Mouse (Mus musculus): Measurements from ENCODE around the gene Grb10. TPM values are rescaled to one million over a fixed set of nuclear protein-coding genes. Genes with fewer than 3 reads are reported as not detected.

Grb10 gene
- polyA plus RNA-seq, 1 experiment from 2014 or later, result 121 TPM

DNA sequence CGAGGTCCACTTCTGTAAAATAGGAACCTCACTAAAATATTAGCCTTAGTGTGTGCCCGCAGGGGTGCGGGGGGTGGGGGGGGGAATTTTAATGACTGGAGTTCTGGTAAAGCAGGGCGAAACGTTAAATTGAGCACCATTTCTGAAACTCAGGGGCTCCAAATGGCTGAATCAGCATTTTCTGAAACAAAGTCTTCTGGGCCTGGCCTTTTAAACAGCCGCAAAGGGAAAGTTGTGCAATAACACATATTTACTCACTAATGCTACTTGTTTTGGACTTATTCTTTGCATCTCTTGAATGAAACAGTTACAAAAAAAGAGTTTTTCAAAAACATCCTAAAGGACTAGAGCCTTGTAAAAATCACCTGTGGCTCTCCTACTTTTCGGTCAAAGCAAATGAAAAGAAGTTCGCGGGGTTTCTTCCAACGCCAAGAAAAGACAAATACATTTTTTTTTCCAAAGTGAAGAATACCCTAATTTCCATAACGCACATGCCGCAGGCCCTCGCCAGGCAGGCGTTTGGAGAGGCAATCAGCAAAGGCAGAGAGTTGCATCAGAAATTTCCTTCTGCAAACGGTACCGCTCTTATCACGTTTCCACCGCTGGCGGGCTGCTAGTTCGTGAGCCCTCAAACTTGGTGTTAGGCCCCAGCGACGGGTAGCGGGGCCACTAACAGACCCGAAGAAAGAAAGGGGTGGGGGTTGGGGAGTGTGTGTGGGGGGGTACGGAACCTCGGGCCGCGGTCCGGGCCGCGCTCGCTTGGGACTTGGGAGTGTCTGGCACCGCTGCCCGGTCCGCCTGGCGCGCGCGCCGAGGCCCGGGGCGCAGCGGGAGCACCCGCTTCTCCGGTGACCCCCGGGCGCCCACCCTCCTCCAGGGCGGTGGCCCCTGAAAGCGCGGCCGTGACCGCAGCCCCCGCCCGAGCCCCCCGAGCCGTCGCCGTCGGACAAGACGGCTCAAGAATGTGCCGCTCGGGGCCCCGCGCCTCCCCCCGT, 2.3 kb downstream of the Grb10 start:
- peaks cover 68% of the 10 kb centered on the region for H3K27me3 ChIP-seq (ENCODE audit: insufficient read depth, low read length)
- H3K27ac ChIP-seq (ENCODE audit: low read depth), result peak overlapping the region; percentile 81
- TF ChIP-seq EP300 (IDR thresholded peaks at IDR 0.05; ENCODE audit: low read depth), result no peak
- no peak for TF ChIP-seq CTCF (IDR thresholded peaks at IDR 0.05; ENCODE audit: low read depth)
- whole genome bisulfite sequencing (ENCODE audit: insufficient replicate concordance), result 4% methylated on average over 53 of the region's 65 CpGs
- peak overlapping the region; percentile 54 for H3K4me3 ChIP-seq (ENCODE audit: low read depth, low read length)
- peak overlapping the region; percentile 58 for H3K4me2 ChIP-seq (ENCODE audit: low read depth, low read length)
- peak overlapping the region; percentile 70 for H3K9ac ChIP-seq (replicated peaks)
- H3K36me3 ChIP-seq (replicated peaks; ENCODE audit: insufficient read depth, low read length), result no peaks in the 10 kb centered on the region
- no peaks in the 10 kb centered on the region for H3K4me1 ChIP-seq (ENCODE audit: insufficient read depth)
- DNase-seq (peak; percentile 28), ATAC-seq (peak; percentile 4; the same call in 1 of the 2 replicates)
- H3K9me3 ChIP-seq (ENCODE audit: low read length), result no peaks in the 10 kb centered on the region

DNA sequence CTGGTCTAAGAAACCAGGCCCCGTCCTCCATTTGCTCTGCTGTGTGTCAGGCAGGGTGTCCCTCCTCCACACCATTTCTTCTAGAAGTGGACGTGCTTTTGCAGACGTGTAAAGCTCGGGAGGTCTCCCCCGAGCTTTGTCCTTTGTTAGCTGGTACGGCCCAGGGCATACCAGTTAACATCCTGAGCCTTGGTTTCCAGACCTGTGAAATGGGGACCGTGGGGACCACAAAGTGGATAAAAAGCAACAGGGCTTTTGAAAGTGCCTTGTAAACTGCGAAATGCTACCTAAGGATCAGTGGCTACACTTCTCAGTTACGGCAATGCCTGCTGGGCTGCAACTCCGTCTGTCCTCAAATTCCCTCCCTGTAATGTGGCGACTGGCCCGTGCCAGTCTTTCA, 3.2 kb downstream of the Grb10 start:
- no peaks in the 10 kb centered on the region for H3K36me3 ChIP-seq (replicated peaks; ENCODE audit: insufficient read depth, low read length)
- WGBS (ENCODE audit: insufficient replicate concordance), result 24% methylated on average over 12 of the region's 12 CpGs
- H3K27me3 ChIP-seq (ENCODE audit: insufficient read depth, low read length), result peaks cover 61% of the 10 kb centered on the region
- H3K4me1 ChIP-seq (ENCODE audit: insufficient read depth), result no peaks in the 10 kb centered on the region
- no peak for DNase-seq
- H3K4me2 ChIP-seq (ENCODE audit: low read depth, low read length), result peak overlapping the region; percentile 58
- peak overlapping the region; percentile 70 for H3K9ac ChIP-seq (replicated peaks)
- no peaks in the 10 kb centered on the region for H3K9me3 ChIP-seq (ENCODE audit: low read length)
- TF ChIP-seq CTCF (IDR thresholded peaks at IDR 0.05; ENCODE audit: low read depth) (no peak), EP300 (IDR thresholded peaks at IDR 0.05; ENCODE audit: low read depth) (no peak)
- no peak for ATAC-seq
- H3K4me3 ChIP-seq (ENCODE audit: low read depth, low read length), result peak overlapping the region; percentile 54
- H3K27ac ChIP-seq (ENCODE audit: low read depth), result peak overlapping the region; percentile 81

- no peak for DNase-seq
- Histone ChIP-seq H3K27ac (ENCODE audit: low read depth) (peak overlapping the region; percentile 81; the same call in 1 of the 2 replicates), H3K4me1 (ENCODE audit: insufficient read depth) (no peaks in the 10 kb centered on the region), H3K27me3 (ENCODE audit: insufficient read depth, low read length) (peaks cover 59% of the 10 kb centered on the region), H3K4me3 (ENCODE audit: low read depth, low read length) (peak overlapping the region; percentile 54), H3K9ac (replicated peaks) (peak overlapping the region; percentile 70), H3K36me3 (replicated peaks; ENCODE audit: insufficient read depth, low read length) (no peaks in the 10 kb centered on the region), H3K9me3 (ENCODE audit: low read length) (no peaks in the 10 kb centered on the region), H3K4me2 (ENCODE audit: low read depth, low read length) (peak overlapping the region; percentile 58)
- TF ChIP-seq EP300 (IDR thresholded peaks at IDR 0.05; ENCODE audit: low read depth) (no peak), CTCF (IDR thresholded peaks at IDR 0.05; ENCODE audit: low read depth) (no peak)
- 54% methylated on average over 4 of the region's 4 CpGs for WGBS (ENCODE audit: insufficient replicate concordance)
- ATAC-seq, result no peak
These were observed 3.7 kb downstream of the Grb10 start for GRCm38 (mm10) chr11:12034781-12035180.

GRCm38 (mm10) chr11:12034371-12034770, 4.1 kb downstream of the Grb10 start:
- ATAC-seq (no peak), DNase-seq (no peak)
- Histone ChIP-seq H3K27ac (ENCODE audit: low read depth) (no peak overlapping the region), H3K27me3 (ENCODE audit: insufficient read depth, low read length) (peaks cover 55% of the 10 kb centered on the region), H3K36me3 (replicated peaks; ENCODE audit: insufficient read depth, low read length) (no peaks in the 10 kb centered on the region), H3K9me3 (ENCODE audit: low read length) (no peaks in the 10 kb centered on the region), H3K4me3 (ENCODE audit: low read depth, low read length) (peak overlapping the region; percentile 54), H3K9ac (replicated peaks) (peak overlapping the region; percentile 70), H3K4me2 (ENCODE audit: low read depth, low read length) (peak overlapping the region; percentile 58), H3K4me1 (ENCODE audit: insufficient read depth) (no peaks in the 10 kb centered on the region)
- WGBS (ENCODE audit: insufficient replicate concordance), result 58% methylated on average over 5 of the region's 5 CpGs
- TF ChIP-seq CTCF (IDR thresholded peaks at IDR 0.05; ENCODE audit: low read depth) (no peak), EP300 (IDR thresholded peaks at IDR 0.05; ENCODE audit: low read depth) (no peak)

GRCm38 (mm10) chr11:12032831-12033230, 5.7 kb downstream of the Grb10 start:
- Histone ChIP-seq H3K27ac (ENCODE audit: low read depth) (0 out of 2 replicates have a peak overlapping the region, but pooled peaks have one; percentile 18), H3K4me3 (ENCODE audit: low read depth, low read length) (peak overlapping the region; percentile 9), H3K4me1 (ENCODE audit: insufficient read depth) (no peaks in the 10 kb centered on the region), H3K9me3 (ENCODE audit: low read length) (no peaks in the 10 kb centered on the region), H3K27me3 (ENCODE audit: insufficient read depth, low read length) (peaks cover 50% of the 10 kb centered on the region), H3K36me3 (replicated peaks; ENCODE audit: insufficient read depth, low read length) (no peaks in the 10 kb centered on the region), H3K4me2 (ENCODE audit: low read depth, low read length) (peak overlapping the region; percentile 59), H3K9ac (replicated peaks) (peak overlapping the region; percentile 47; the same call in 1 of the 2 replicates)
- DNase-seq (no peak), ATAC-seq (no peak)
- TF ChIP-seq CTCF (IDR thresholded peaks at IDR 0.05; ENCODE audit: low read depth), result no peak
- TF ChIP-seq EP300 (IDR thresholded peaks at IDR 0.05; ENCODE audit: low read depth), result no peak
- whole genome bisulfite sequencing (ENCODE audit: insufficient replicate concordance), result 24% methylated on average over 5 of the region's 5 CpGs

DNA sequence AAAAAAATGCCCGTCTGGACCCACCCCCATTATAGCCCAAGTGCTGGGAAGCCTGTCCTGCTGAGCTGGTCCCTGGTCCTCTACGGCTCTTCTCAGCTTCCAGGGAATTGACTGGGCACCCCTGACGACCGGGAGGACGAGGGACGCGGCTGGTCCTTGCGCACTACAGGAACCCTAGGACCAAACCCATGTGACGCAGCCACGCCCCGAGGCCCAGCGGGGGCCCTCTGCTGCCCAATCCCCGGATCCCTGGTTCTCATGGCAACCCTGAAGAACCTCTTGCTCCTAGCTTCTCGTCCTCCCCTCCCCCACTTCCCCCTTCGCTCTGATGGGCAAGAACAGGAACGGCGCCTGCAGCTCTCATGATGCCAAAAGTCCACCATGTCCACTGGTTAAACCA, 11.8 kb downstream of the Grb10 start:
- H3K4me3 ChIP-seq (ENCODE audit: low read depth, low read length), result 0 out of 2 replicates have a peak overlapping the region, but pooled peaks have one; percentile 4

More for the DNA sequence above, 11.8 kb downstream of the Grb10 start:
- Histone ChIP-seq H3K27ac (ENCODE audit: low read depth) (no peak overlapping the region), H3K4me2 (ENCODE audit: low read depth, low read length) (peak overlapping the region; percentile 37; the same call in 1 of the 2 replicates), H3K36me3 (replicated peaks; ENCODE audit: insufficient read depth, low read length) (no peaks in the 10 kb centered on the region), H3K4me1 (ENCODE audit: insufficient read depth) (peaks cover 3% of the 10 kb centered on the region; the same call in 1 of the 2 replicates), H3K27me3 (ENCODE audit: insufficient read depth, low read length) (peaks cover 41% of the 10 kb centered on the region), H3K9me3 (ENCODE audit: low read length) (peaks cover 4% of the 10 kb centered on the region; the same call in 1 of the 2 replicates), H3K9ac (replicated peaks) (no peak overlapping the region)
- ATAC-seq, result no peak
- WGBS (ENCODE audit: insufficient replicate concordance), result 52% methylated on average over 17 of the region's 17 CpGs
- no peak for TF ChIP-seq EP300 (IDR thresholded peaks at IDR 0.05; ENCODE audit: low read depth)
- no peak for TF ChIP-seq CTCF (IDR thresholded peaks at IDR 0.05; ENCODE audit: low read depth)
- DNase-seq, result no peak

All from liver, postnatal 0 days (tissue).